ENCODE assay signal across 26 mouse cellular contexts in genomic region chr10:85638141-85638540, GRCm38 (mm10).
"Had no signal": no experiment of that assay in that cellular context is flagged by ENCODE, and none has a peak within 500 bp of the region (broad histone marks: within the 10 kb centered on the region; RNA-seq: fewer than 3 reads in every experiment).

No protein-coding gene starts in this region.

- H3K27ac ChIP-seq: kidney, postnatal 0 days; layer of hippocampus, adult 2 months; limb, embryonic 10.5 days; limb, embryonic 13.5 days; liver, embryonic 12.5 days; liver, embryonic 15.5 days; lung, embryonic 15.5 days; midbrain, embryonic 10.5 days; midbrain, embryonic 13.5 days; neural tube, embryonic 13.5 days; stomach, embryonic 15.5 days had no signal

- H3K9ac ChIP-seq: limb, embryonic 13.5 days; liver, embryonic 12.5 days; liver, embryonic 15.5 days; lung, embryonic 15.5 days; midbrain, embryonic 13.5 days; neural tube, embryonic 13.5 days; stomach, embryonic 15.5 days had no signal

- H3K4me3 ChIP-seq: layer of hippocampus, adult 2 months; limb, embryonic 10.5 days; limb, embryonic 13.5 days; liver, embryonic 12.5 days; liver, embryonic 15.5 days; lung, embryonic 15.5 days; megakaryocyte, embryonic 14.5 days; midbrain, embryonic 10.5 days; midbrain, embryonic 13.5 days; myocyte; neural tube, embryonic 13.5 days; stomach, embryonic 15.5 days had no signal

- H3K4me1 ChIP-seq: liver, embryonic 12.5 days; liver, embryonic 15.5 days; megakaryocyte, embryonic 14.5 days; midbrain, embryonic 10.5 days; neural tube, embryonic 13.5 days; stomach, embryonic 15.5 days had no signal

- H3K9me3 ChIP-seq: limb, embryonic 10.5 days; limb, embryonic 13.5 days; liver, embryonic 12.5 days; liver, embryonic 15.5 days; lung, embryonic 15.5 days; midbrain, embryonic 10.5 days; midbrain, embryonic 13.5 days; neural tube, embryonic 13.5 days; stomach, embryonic 15.5 days had no signal

- H3K36me3 ChIP-seq: limb, embryonic 10.5 days; liver, embryonic 12.5 days; liver, embryonic 15.5 days; lung, embryonic 15.5 days; midbrain, embryonic 10.5 days; midbrain, embryonic 13.5 days; neural tube, embryonic 13.5 days; stomach, embryonic 15.5 days had no signal

- ATAC-seq: liver, embryonic 12.5 days; midbrain, embryonic 13.5 days; midbrain, embryonic 16.5 days had no signal

- DNase-seq: kidney, postnatal 25 days; layer of hippocampus, adult 9-11 months; liver; lung, adult 18-20 months; lung, postnatal 10 days; lung, postnatal 36 days; right cerebral cortex, adult 18-20 months; right cerebral cortex, postnatal 14 days; right cerebral cortex, postnatal 4 days; spleen, adult 18-20 months; thymus, adult 18-20 months; thymus, postnatal 36 days had no signal

- H3K27me3 ChIP-seq: limb, embryonic 13.5 days; liver, embryonic 15.5 days; midbrain, embryonic 13.5 days; neural tube, embryonic 13.5 days; stomach, embryonic 15.5 days had no signal

- H3K4me2 ChIP-seq: limb, embryonic 13.5 days; liver, embryonic 12.5 days; liver, embryonic 15.5 days; lung, embryonic 15.5 days; midbrain, embryonic 13.5 days; neural tube, embryonic 13.5 days; stomach, embryonic 15.5 days had no signal
